Mouse (Mus musculus): ENCODE data around the gene Gm10142.
"Not testable (repeated sequence)": the region's sequence is repeated elsewhere in the genome, so short reads cannot be mapped to it uniquely, and the experiment has no call there.

Gene Gm10142

DNA sequence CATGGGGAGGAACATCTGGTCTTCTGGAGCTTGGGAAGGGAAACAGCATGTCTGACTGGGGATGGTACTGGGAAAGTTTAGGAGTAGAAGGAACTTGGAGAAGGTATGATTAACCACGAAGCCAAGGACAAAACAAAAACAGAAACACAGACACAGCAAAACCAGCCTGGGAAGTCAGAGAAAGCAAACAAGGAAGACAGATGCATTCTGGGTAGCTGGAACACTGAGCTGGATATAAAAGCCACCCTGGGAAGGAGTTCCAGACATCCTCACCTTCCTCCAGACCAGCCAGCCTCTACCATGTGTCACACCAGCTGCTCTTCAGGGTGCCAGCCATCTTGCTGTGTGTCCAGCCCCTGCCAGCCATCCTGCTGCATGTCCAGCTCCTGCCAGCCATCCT is at the start of gene Gm10142:
Gene Gm10142 (plus strand): TSS at position 301 of the 400 bp plus-strand sequence.
- no peak for DNase-seq (ENCODE audit: low spot score)

DNA sequence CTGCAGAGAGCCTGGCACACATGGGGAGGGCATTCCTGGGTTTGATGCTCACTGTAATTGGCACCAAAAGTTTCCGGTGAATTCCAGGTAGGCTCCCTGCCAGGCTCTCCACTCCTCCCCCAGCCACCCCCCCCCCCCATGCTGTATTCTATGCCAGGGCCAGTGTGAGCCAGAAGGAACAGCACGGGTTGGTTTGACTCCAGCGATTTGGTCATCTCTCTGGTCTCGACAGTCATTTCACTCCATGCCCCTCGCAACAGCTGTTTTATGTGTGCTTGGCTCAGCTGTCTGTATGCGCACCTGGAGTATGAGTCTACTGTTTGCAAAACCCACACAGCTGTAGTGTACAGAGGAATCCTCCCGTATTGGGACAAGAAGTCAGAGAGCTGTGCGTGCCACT is 49.3 kb upstream of the Gm10142 start:
- DNase-seq (ENCODE audit: low spot score) = no peak

DNA sequence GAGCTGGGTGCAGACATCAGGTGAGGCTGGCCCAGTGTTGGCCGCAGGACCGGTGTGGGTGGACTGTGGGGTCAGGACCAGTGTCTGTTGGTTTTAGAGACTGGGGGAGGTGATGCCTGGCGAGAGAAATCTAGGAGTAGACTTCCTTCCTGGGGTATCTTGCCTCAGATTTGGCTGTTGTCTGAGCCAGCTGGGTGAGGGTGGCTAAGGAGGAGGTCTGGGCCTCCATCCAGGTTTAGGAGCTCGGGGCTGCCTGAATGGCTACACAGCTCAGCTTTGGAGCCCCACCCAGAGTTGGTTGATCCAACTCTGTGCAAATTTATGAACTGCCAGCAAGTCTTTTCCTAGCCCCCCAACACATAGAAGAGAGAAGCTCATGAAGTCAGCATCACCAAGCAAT is 48.2 kb upstream of the Gm10142 start:
- DNase-seq (ENCODE audit: low spot score) = no peak

DNA sequence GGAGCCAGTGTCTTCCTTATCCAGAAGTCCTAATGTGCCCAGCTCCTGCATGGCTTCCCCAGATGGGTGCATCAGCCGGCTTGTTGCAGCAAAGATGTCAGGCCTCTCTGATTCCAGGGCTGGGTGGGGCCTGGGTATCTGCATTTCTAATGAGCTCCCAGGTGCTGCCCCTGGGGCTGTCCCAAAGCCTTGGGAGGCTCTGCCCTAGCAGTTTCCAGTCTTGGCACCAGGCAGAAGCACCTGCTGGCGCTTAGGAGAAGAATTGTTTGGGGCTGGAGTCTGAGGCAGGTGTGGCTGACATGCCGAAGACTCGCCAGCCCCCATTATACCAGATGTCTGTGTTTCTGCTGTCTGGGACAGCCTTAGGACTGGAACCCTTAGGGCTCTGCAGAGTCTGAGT is 44.9 kb upstream of the Gm10142 start:
- no peak for DNase-seq (ENCODE audit: low spot score)

DNA sequence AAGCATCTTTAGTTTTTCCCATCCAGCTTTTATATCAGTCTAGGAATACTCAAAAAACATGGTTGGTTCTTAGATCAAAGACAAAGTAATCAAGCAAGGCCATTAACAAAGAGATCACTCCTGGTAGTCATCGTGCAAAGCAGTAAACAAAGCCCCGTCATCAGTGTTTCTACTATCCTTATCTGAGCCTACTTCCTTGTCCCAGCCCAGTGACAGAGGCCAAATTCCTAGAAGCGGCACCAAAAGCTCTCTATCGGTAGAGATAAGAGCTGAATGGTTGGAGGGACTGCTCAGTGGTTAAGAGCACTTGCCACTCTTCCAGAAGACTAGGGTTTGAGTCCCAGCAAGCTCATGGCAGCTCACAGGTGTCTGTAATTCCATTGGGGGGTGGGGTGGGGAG is 44.1 kb upstream of the Gm10142 start:
- DNase-seq (ENCODE audit: low spot score) = no peak

DNA sequence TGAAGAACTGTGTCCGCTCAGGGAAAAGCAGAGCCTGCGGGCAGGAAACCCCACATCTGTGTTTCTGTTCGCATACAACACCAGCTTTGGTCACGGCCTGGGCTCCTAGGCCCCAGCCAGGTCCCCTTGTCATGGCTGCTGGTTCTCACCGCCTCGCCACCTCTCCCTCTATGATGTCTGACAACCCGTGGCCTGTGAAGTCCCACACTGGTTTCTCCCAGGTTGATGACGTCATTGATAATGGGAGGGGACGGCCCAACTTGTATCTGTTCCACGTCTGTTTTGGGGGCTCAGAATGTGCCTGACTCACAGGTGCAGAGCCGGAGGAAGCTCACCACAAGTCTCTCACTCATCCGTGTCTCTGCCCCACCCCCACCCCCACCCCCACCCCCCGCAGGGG is 41.8 kb upstream of the Gm10142 start:
- no peak for DNase-seq (ENCODE audit: low spot score)

DNA sequence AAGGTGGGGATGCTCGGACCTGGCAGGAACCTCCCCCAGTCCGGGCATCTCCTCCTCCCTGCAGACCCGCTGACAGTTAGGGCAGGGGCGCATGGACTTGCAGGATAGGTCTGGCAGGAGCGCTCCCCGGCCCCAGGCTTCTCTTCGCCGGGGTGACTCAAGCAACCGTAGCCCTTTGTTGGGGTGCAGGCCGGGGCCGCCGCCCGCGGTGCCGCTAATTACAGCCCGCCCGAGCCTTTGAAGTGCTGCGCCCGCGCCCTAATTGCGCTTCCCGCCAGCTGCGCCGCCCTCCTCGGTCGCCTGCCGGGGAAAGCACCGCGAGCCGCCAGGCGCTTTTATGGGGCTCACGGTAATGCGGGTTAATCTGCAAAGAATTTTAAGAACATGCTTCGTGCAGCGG is 38.0 kb upstream of the Gm10142 start:
- DNase-seq (ENCODE audit: low spot score) = no peak

DNA sequence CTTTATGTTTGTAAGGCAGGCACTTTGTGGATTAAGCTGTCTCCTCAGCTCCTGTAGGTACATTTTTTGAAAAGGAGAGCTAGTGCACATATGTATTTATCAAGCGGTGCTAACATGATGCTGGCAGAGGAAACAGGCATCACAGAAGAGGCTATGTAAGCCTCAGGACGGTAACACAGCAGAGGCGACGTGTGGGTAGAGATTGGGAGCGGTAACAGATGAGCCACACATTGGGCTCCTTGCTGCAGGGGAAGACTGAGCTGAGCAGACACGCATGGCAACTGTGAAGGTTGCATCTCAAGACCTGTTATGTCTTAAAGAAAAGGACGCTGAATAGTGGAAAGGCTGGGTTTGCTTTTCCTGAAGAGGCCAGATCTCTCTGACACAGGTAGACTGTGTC is 32.6 kb upstream of the Gm10142 start:
- DNase-seq (ENCODE audit: low spot score) = no peak

DNA sequence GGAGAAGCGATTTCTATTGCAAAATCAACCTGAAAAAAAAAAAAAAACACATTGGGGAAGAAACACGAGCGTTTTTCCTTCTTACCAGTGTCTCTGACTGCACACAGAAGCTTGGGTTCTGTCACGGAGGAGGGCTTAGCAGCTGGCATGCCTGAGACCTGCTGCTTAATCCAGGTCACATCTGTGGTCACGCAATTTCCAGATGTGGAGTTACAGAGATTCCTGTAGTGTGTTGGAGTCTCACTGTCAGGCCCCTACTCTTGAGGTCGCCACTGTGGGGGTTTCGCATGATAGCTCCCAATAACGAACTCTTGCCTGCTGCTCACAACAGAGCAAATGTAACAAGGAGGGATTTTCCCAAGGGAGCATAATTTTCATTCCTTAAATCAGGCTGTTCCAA is 31.4 kb upstream of the Gm10142 start:
- DNase-seq (ENCODE audit: low spot score) = no peak

DNA sequence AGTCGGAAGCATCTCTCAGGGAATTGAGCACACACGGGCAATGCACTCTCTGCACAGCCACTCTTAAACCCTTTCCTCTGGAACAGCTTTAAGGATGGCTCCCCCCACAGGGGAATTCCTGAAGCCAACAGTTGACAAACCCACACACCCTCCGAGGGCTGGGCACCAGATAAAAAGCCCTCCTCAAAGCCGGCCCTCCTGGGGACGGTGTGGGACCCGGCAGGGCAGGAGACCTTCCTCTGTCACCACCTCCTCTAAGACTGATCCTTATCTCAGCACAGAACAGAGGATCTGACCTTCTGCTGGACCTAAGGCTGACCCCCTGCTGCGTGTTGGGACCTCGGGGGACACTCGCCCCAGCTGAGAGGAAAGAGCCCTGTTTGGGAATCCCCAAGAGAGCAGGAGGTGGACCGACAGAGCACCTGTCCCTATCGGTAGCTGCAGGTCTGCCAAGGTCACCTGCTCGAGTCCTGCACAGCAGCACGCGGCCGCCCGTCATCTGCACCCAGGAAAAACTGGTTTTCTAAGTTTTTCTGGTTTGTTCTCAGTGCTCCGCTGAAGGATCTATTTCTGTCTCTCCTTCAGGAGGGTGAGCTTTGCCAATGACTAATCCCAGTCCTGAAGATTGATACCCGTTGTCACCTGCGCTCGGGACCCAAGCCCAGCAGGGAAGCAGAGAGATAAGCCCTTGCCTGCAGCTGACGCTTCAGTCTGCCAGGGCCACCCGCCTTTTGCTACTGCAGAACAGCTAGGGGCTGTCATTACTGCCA is 29.5 kb upstream of the Gm10142 start, which contains the start of gene Tspear:
Gene Tspear (plus strand): TSS at position 675 of the 770 bp plus-strand sequence.
- DNase-seq (ENCODE audit: low spot score) = no peak

DNA sequence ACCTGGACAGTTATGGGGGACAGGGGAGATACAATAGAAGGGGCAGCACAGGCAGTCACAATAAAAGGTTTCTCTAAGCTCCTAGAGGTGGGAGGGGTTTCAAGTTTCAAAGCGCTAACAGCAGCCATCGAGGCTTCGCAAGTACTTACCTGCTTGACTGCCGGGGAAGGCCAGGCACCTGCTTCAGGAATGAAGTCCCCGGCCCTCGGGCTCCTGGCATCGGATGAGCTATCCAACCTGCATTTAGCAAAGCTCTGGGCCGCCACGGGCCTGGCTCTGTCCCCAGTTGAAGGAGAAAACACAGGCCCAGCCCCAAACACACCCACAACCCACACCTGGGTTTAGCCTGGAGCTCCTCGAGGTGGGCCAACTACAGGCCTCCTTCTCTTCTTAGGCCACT is 28.6 kb upstream of the Gm10142 start:
- no peak for DNase-seq (ENCODE audit: low spot score)

DNA sequence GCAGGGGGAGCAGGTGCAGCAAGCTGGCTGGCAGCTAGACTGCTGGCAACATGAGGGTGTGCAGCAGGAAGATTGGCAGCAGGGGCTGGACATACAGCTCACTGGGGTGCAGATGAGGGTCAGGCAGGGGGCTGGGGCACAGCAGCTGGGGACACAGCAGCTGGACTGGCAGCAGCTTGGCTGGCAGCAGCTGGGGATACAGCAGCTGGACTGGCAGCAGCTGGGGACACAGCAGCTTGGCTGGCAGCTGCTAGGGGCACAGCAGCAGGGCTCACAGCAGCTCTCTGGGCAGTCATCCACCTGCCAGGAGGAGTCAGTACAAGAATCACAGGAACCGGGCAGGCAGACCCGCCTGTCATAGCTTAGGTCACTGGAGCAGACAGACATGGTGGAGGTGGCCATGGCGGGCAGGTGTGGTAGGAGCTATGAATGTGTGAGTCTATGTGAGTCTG is 25.2 kb upstream of the Gm10142 start, which contains the start of gene Gm19402:
Gene Gm19402 (minus strand): TSS at position 402 of the 452 bp plus-strand sequence.
- DNase-seq (ENCODE audit: low spot score) = not testable (repeated sequence)

DNA sequence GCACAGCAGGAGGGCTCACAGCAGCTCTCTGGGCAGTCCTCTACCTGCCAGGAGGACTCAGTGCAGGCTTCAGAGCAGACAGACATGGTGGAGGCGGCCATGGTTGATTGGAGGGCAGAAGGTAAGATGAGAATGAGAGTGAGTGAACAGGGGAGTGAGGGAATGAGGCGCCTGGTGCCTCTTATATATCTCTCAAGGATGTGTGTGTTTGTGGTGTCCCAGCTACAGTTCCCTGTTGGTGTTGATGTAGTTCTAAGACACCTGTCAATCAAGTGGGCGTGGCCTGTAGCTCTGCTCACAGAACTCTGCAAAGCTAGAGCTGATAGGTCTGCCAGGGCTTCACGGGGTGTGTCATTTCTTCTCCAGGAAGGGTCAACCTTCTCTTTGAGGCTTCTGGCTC is 18.5 kb upstream of the Gm10142 start, which contains the start of gene Gm9508:
Gene Gm9508 (minus strand): TSS at position 101 of the 400 bp plus-strand sequence.
- no peak for DNase-seq (ENCODE audit: low spot score)

DNA sequence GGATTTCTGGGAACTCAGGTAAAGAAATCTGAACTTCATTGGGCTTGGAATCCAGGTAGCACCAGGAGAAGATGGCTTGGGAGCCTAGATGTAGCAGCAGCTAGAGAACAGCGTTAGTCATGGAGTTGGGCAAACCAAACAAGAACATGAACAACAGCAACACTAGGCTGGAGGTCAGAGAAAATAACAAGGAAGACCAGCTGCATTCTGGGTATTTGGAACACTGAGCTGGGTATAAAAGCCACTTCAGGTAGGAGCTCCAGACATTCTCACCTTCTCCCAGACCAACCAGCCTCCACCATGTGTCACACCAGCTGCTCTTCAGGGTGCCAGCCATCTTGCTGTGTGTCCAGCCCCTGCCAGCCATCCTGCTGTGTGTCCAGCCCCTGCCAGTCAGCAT is 9.3 kb upstream of the Gm10142 start, which contains the start of gene Gm10272:
Gene Gm10272 (plus strand): TSS at position 301 of the 400 bp plus-strand sequence.
- no peak for DNase-seq (ENCODE audit: low spot score)

DNA sequence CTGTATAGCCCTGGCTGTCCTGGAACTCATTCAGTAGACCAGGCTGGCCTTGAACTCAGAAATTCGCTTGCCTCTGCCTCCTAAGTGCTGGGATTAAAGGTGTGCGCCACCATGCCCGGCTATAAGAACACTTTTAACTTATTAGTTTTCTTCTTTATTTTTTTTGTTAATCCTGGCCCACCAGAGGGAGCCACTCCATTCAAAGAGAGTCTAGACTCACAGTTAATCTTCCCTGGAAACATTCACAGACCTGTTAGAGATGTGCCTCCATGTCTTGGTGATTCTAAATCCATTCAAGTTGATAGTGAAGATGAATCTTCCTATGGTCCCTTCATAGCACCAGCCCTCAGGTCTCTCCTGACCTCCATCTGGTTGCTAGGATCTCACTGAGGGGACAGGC is 5.8 kb upstream of the Gm10142 start:
- DNase-seq (ENCODE audit: low spot score) = no peak

DNA sequence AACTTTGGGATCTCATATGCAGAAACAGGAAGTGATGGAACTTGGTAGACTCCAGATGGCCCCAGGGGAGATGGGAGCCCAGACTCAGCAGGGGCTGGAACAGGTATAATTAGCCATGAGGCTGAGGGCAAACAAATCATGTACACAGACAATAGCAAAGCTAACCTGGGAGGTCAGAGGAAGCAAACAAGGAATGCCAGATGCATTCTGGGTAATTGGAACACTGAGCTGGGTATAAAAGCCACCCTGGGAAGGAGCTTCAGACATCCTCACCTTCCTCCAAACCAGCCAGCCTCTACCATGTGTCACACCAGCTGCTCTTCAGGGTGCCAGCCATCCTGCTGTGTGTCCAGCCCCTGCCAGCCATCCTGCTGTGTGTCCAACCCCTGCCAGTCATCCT is 4.5 kb upstream of the Gm10142 start, which contains the start of gene Gm10024:
Gene Gm10024 (plus strand): TSS at position 301 of the 400 bp plus-strand sequence.
- not testable (repeated sequence) for DNase-seq (ENCODE audit: low spot score)

DNA sequence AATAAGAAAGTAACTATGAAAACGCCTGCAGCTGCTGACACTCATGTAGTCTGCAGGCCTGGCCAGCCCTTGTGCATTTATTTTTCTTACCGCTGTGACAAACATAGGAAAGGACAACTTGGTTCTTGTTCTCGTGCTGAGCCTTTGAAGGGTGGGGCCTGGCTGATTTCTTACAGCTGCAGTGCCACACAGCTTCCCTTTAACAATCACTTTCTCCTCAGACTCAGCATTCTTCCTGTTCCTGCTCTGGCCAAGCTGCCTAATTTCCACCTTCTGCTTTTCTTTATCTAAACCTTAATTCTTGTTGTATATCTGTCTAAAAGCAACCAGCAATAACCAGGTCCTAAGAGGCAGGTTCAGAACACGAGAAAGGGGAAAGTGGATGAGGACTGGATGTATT is 1.9 kb upstream of the Gm10142 start:
- DNase-seq (ENCODE audit: low spot score) = no peak

DNA sequence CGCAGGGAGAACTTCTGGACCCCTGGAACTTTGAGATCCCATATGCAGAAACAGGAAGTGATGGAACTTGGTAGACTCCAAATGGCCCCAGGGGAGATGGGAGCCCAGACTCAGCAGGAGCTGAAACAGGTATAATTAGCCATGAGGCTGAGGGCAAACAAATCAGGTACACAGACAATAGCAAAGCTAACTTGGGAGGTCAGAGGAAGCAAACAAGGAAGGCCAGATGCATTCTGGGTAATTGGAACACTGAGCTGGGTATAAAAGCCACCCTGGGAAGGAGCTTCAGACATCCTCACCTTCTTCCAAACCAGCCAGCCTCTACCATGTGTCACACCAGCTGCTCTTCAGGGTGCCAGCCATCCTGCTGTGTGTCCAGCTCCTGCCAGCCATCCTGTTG is 4.7 kb downstream of the Gm10142 start, which contains the start of gene Krtap12-1:
Gene Krtap12-1 (plus strand): TSS at position 301 of the 400 bp plus-strand sequence.
- not testable (repeated sequence) for DNase-seq (ENCODE audit: low spot score)

DNA sequence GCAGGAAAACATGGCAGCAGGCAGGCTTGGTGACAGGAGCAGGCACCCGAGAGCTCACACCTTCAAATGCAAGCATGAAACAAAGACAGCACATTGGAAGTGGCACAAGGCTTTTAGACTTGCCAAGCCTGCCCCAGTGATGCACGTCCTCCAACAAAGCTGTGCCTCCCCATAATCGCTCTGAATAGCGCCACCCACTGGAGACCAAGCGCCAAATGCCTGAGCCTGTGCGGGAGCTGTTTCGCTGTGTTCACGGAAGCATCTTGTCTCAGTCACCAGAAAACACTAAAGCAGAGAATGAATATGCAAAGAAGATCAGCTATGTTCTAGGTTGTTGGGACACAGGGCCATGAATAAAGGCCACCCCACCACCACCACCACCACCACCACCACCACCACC is 9.2 kb downstream of the Gm10142 start:
- DNase-seq (ENCODE audit: low spot score) = no peak

DNA sequence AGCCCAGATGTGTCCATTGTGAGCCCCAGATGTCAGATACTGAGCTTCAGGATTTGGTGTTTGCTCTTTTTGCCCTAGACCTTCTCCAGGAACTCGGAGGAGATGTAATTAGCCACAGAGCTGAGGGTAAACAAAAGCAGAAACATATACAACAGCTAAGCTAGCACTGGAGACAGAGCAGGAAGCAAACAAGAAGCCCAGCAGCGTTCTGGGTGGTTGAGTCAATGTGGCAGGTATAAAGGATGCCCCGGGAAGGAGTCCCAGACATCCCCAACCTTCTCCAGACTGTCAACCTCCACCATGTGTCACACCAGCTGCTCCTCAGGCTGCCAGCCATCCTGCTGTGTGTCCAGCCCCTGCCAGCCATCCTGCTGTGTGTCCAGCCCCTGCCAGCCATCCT is 10.6 kb downstream of the Gm10142 start, which contains the start of gene Gm10100:
Gene Gm10100 (plus strand): TSS at position 301 of the 400 bp plus-strand sequence.
- DNase-seq (ENCODE audit: low spot score) = no peak

DNA sequence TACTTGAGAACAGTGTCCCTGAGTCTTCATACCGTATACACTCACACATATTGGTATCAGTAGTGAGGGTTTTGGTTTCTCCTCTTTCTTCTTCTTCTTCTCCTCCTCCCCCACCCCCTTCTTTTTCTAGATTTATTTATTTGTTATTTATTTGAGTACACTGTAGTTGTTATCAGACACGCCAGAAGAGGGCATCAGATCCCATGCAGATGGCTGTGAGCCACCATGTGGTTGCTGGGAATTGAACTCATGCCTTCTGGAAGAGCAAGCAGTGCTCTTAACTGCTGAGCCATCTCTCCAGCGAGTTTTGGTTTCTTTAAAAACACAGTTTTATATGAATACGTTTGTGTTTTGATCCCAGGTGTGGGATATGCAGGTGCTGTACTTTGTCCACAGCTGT is 12.7 kb downstream of the Gm10142 start:
- no peak for DNase-seq (ENCODE audit: low spot score)

DNA sequence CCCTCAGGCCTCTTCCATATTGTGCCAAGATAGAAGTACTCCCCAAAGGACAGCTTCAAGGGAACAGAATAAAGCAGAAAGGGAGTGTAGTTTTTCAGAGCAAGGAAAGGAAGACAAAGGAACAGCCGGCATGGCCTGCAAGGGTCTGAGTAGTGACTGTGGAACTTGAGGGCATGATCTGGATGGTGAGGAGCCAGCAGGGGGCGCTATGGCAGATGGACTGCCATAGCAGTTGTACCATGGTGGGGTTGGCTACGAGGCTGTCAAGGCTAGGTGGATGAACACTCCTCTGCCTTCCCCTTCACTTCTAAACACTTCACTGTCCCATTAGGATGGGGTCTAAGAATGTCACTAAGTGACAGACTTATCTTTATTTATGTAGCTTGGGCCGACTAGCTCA is 13.6 kb downstream of the Gm10142 start:
- no peak for DNase-seq (ENCODE audit: low spot score)

DNA sequence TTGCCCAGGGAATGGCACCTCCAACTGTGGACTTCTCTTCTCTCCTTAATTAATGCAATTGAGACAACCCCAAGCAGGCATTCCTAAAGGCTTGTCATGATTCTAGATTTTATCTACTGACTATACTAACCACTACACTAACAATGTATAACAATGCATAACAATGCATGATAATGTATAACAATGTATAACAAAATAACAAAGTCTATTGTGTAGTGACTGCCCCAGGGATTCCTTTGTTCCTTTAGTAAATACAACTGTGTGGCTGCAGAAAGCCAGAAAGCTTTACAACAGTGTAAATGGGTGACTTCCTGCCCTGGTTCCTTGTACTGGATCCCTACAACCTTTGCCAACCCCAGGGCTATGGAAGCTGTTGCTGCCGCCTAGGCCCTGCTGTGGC is 20.3 kb downstream of the Gm10142 start:
- no peak for DNase-seq (ENCODE audit: low spot score)
